Mouse (Mus musculus): Measurements from ENCODE around the gene C130060K24Rik. TPM values are rescaled to one million over a fixed set of nuclear protein-coding genes. Genes with fewer than 3 reads are reported as not detected.

The C130060K24Rik gene
- not detected in 2 replicates for polyA plus RNA-seq (2012; rRNA removed)

- DNase-seq (ENCODE audit: low spot score), result no peak
Observed at GRCm38 (mm10) chr6:65380918-65381772, at the start of gene C130060K24Rik. C130060K24Rik (plus strand) TSS chr6:65381105.

DNA sequence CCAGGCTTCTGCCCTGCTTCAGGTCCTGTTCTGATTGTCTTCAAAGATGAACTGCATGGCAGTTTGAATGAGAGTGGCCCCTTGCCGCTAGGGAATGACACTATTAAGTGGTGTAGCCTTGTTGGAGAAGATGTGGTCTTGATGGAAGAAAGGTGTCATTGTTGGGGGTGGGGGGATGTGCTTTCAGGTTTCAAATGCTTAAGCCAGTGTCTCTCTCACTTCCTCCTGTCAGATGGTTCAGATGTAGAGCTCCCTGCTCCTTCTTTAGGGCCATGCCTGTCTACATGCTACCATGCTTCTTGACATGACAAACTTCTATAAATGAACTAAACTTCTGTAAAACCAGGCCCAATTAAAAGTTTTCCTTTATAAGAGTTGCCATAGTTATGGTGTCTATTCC, 46.7 kb upstream of the C130060K24Rik start:
- DNase-seq (ENCODE audit: low spot score), result no peak

DNA sequence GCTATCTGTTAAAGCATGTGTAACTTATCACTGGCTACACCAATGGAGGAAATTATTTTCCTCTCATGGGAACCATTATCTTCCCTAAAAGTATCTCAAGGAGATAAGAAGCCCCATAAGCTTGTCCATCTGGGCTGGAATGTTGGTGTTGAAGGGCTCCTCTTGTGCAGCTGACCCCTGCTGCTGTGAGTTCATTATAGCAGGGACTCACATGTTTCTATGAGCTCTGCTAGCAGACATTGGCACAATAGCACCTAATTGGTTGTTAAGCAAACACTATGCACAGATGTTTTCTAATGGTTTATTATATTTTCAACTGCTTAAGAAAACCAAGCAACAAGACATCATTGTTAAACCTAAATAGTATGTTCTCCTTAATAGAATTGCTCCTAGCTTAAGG, 41.5 kb upstream of the C130060K24Rik start:
- no peak for DNase-seq (ENCODE audit: low spot score)

DNA sequence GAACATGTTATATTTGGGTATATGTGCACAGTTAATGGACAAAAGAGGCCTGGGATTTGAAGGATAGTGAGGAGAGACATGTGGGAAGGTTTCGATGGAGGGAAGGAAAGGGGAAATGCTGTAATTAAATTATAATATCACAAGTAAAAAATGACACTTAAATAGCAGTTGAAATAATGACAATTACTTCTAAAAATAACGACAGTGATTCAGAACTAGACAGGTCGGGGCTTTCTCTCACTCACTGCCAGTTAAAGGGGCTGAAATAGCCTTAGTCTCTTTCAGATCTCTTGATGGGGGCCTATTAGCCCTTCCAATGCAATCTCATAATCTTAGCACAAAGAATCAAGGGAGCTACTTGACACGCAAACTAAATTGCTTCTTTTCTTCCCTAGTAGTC, 39.5 kb upstream of the C130060K24Rik start:
- DNase-seq (ENCODE audit: low spot score), result no peak

DNA sequence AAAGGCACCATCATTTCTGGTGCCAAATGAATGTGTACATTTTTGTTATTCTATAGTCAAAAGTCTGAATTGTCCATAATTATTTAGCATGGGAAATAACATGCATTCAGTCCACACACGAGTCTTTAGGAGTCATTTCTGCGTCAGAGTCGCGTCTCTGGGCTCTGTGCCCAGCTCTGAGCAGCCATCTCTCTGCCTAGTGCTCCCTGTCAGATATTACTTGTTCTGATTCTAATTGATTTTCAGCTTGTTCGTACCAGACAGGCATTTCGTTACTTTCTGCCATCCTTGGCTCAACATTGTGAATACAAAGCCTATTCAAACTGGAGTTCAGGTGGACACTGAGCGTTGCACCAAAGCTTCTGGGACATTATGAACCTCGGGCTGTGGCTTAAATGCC, 33.2 kb upstream of the C130060K24Rik start:
- DNase-seq (ENCODE audit: low spot score), result no peak

DNA sequence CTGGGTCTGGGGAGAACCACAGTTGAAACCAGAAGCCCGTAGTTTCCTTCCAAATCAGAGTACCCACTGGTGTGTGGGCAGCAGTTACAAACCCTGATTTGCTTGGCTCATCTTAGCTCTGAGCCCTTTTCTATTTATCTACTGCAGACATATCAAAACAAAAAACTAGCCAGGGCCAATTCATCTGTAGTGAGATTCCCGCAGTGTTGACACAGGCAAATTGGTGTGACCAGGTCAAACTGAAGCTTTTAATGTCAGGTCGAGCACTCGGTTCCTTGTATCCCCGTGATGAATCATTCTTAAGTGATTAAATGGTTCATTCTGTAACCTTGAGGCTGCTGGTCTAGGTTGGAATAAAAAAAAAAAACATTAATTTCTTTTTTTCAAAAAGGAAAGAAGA, 32.6 kb upstream of the C130060K24Rik start:
- no peak for DNase-seq (ENCODE audit: low spot score)

DNA sequence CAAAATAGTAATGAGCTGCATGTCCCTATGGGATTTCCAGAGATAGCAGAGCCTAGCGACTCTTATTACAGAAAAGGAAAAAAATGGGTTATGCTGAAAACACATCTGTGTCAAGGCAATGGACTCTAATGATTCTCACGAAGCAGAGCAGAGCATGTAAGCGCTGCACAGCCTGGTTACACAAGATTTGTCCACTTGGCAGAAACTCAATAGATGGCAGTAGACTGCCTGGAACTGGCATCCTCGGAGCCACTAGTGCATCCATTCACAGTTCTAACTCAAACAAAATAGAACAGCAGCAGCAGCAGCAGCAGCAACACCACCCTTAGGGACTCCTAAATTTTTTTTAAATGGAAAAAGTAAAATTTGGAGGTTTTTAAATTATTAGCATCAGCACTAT, 29.3 kb upstream of the C130060K24Rik start:
- no peak for DNase-seq (ENCODE audit: low spot score)

DNA sequence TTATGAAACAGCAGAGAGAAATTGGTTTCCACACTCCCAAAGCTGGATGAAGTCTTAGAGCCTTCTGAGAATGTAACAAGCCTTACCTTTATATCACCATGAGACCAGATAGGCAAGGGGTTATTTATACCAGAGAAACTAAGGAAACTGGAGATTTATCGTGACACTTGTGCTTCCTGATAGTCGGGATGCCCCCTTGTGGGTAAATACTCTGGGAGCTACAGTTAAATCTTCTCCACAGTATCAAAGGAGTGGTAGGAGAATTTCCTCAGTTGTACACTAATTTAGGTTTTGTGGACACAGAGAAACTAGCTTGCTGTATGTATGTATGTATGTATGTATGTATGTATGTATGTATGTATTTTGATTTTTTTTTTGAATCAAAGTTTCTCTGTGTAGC, 5.0 kb upstream of the C130060K24Rik start:
- DNase-seq (ENCODE audit: low spot score), result no peak

- DNase-seq (ENCODE audit: low spot score), result no peak
Observed at GRCm38 (mm10) chr6:65421888-65422287, 41.0 kb downstream of the C130060K24Rik start.

DNA sequence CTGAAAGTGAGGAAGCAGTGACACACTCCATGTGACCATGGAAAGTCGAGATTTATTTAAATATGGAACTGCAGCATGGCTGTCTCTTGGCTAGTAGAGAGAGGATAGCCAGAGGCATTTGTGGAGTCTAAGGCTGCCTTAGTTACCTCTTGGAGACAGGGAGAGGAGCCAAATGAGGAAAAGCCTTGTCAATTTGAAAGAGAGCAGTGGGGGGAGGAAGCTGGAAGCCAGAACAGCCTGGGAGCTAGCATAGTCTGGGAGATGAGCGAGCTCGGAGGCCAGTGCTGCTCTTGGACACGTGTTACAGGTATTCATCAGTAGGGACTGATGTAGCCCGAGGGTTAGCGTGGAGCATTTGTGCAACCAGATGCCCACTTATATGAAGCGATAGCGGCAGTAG, 46.2 kb downstream of the C130060K24Rik start:
- DNase-seq (ENCODE audit: low spot score), result no peak

GRCm38 (mm10) chr6:65433159-65433558, 52.3 kb downstream of the C130060K24Rik start:
- no peak for DNase-seq (ENCODE audit: low spot score)

DNA sequence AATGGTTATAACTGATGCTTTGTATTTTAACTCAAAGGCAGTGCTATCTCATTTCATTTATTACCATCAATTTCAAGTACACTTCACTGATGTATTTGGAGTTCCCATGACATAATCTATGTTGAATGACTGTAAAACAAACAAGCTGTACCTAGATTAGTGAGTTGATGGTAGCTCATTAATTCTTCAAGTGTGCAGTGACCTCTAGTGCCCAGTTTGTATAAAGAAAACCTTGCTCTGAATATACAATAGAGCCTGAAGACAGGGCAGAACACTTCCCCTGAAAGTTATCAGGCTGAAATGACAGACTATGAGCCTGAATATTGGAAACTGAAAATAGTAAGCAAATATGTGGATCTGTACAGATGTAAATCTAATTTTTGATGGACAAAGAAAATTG, 72.6 kb downstream of the C130060K24Rik start:
- DNase-seq (ENCODE audit: low spot score), result no peak

GRCm38 (mm10) chr6:65465294-65465693, 84.4 kb downstream of the C130060K24Rik start:
- DNase-seq (ENCODE audit: low spot score), result no peak

DNA sequence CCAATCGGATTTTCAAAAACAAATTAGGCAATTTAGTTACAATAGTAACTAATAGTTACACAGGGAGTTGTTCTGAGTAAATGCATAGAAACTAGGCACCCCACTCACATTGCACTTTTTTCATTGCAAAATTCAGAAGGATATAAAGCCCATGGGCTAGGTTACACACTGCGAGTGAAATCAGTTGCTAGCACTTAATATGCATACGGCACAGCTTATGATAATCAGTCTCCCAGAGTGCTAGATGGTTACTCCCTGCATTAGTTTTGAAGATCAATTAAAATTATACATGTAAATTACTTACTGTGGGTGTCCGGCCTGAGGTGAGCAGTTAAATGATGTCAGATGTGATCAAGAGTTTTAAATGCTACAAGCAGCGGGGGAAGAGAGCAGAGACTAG, 89.4 kb downstream of the C130060K24Rik start:
- no peak for DNase-seq (ENCODE audit: low spot score)

DNA sequence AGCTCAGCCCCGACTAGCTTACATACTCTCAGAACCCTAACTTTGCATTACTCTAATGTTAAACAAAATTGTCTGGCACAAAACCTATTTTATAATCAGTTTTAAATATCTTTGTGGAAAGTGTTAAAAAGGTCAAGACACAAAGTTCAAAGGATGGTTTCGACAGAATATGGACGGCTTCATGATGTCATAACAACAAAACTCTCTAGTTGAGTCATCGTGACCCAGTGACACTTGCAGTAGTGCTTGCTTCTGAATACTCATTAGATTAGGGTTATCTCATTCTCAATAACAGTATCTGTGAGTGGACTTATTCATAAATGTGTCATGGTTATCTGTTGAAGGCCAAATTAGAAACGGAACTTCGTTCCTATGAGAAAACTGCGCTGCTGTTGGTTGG, 91.5 kb downstream of the C130060K24Rik start:
- no peak for DNase-seq (ENCODE audit: low spot score)

GRCm38 (mm10) chr6:65498786-65499185, 117.9 kb downstream of the C130060K24Rik start:
- no peak for DNase-seq (ENCODE audit: low spot score)

Other genes starting within 250 kb of the C130060K24Rik start
- 4.4 and 4.5 TPM in 2 replicates for gene Hpgds, start 236.2 kb upstream of the C130060K24Rik start, polyA plus RNA-seq (2012; rRNA removed)
- gene Tnip3, start 144.2 kb downstream of the C130060K24Rik start, polyA plus RNA-seq (2012; rRNA removed), result 0.45 and 0.62 TPM in 2 replicates